Mouse (Mus musculus) liver, embryonic 13.5 days (tissue): ENCODE results near the gene Dlg2. TPM values are rescaled to one million over a fixed set of nuclear protein-coding genes. Genes with fewer than 3 reads are reported as not detected.

Experiments
- ATAC-seq: fragments of 200-750 bp; cut with Nextera tagmentation; 2 replicates; pipeline ENCODE4 v1.8.0; 2017; ENCODE audit warnings: low read depth, mild to moderate bottlenecking, moderate number of reproducible peaks, moderate library complexity
- DNase-seq: peaks from one replicate; pipeline ENCODE4 v3.0.0; 2022
- H3K27ac ChIP-seq: fragments of 300-500 bp; sonication (generic); 2 replicates; pipeline ENCODE4 v1.5.1; 2015; ENCODE audit warnings: moderate library complexity, mild to moderate bottlenecking, inconsistent platforms
- H3K27me3 ChIP-seq: fragments of 300-500 bp; sonication (generic); 2 replicates; pipeline ENCODE4 v1.6.1; 2015; ENCODE audit warnings: mild to moderate bottlenecking, inconsistent platforms
- H3K36me3 ChIP-seq: fragments of 300-500 bp; sonication (generic); 2 replicates; pipeline ENCODE4 v1.6.1; 2015; ENCODE audit warnings: mild to moderate bottlenecking, inconsistent platforms
- H3K4me1 ChIP-seq: fragments of 300-500 bp; sonication (generic); replicated peaks from 2 replicates; pipeline ENCODE4 v1.6.1; 2015; ENCODE audit warnings: inconsistent platforms
- H3K4me2 ChIP-seq: fragments of 300-500 bp; sonication (generic); 2 replicates; pipeline ENCODE4 v1.6.1; 2015; ENCODE audit warnings: inconsistent platforms, mild to moderate bottlenecking, moderate library complexity
- H3K4me3 ChIP-seq: fragments of 300-500 bp; sonication (generic); replicated peaks from 2 replicates; pipeline ENCODE4 v1.5.1; 2015; ENCODE audit warnings: mild to moderate bottlenecking, inconsistent platforms
- H3K9ac ChIP-seq: fragments of 300-500 bp; sonication (generic); 2 replicates; pipeline ENCODE4 v1.6.1; 2015; ENCODE audit warnings: mild to moderate bottlenecking, inconsistent platforms
- H3K9me3 ChIP-seq: fragments of 300-500 bp; sonication (generic); replicated peaks from 2 replicates; pipeline ENCODE4 v1.6.1; 2016; ENCODE audit warnings: inconsistent platforms
- WGBS: fragments of 180-500 bp; shearing (Covaris S2); methylation state at CpG from one replicate; pipeline ENCODE4 v1.1.7; 2015; ENCODE audit not compliant: insufficient replicate concordance; 5-methylcytosine and 5-hydroxymethylcytosine counted together
- polyA plus RNA-seq: library from polyadenylated mRNA; unstranded; fragments of >200 nt; fragmentation: Nextera tagmentation; extraction: Ambion mirVana; gene quantifications from 2 replicates; pipeline ENCODE4 v1.2.1, GENCODE M21; 2015

The Dlg2 gene
- polyA plus RNA-seq, 1 experiment from 2014 or later: 0.52 TPM

DNA sequence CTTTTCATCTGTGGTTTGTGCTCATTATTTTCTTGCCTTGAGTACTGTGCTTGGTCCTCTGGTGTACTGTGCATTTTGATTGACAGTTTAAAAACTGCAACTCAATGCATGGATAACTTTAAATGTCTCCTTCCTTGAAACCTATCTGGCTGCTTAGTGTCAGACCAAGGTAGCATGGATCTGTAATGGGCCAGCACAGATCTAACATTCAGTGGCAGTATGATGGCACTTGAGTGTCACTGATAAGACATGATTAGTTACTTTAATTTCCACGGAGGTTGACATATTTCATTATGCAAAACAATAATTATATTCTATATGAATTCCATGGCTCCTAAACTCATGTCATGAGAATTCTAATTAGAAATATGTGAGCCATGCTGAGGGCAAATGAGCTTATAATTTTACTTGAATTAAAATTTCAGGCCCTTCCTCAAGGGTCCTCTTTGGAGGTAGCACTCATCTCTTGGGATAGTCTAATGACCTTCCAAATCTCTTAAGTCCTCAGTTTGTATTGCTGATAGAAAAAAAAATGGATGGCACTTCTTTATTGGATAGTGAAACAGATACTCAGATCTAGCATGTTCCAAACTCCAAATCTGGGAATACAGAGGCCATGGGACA lies 1005.2 kb downstream of the Dlg2 start:
- no peak overlapping the region for H3K4me2 ChIP-seq
- H3K27me3 ChIP-seq: no peaks in the 10 kb centered on the region
- WGBS: 54% methylated on average over 1 of the region's 1 CpGs
- no peaks in the 10 kb centered on the region for H3K36me3 ChIP-seq
- H3K9me3 ChIP-seq: no peaks in the 10 kb centered on the region
- no peak overlapping the region for H3K27ac ChIP-seq
- no peak overlapping the region for H3K9ac ChIP-seq
- H3K4me1 ChIP-seq: no peaks in the 10 kb centered on the region
- DNase-seq (no peak), ATAC-seq (no peak)
- no peak overlapping the region for H3K4me3 ChIP-seq

DNA sequence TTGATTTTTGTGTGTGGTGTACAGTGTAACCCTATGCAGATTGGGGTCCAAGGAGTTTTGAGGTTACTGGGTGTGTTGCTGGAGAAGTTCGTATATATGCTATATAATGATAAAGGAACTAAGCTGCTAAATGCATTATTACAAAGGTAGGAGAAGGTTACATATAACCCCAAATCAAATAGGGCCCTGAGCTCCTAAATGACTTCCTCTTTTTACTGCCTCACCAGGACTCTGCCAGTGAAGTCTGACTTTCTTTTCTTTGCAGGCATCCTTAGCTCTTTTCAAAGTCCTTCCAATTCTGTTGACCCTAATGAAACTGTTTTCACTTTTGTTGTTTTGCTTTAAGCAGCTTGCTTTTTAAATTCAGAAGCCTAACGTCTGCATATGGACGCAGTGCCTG lies 1016.8 kb downstream of the Dlg2 start:
- Histone ChIP-seq H3K4me3 (no peak overlapping the region), H3K4me2 (no peak overlapping the region), H3K27ac (no peak overlapping the region), H3K27me3 (no peaks in the 10 kb centered on the region), H3K4me1 (no peaks in the 10 kb centered on the region), H3K36me3 (no peaks in the 10 kb centered on the region), H3K9ac (no peak overlapping the region), H3K9me3 (no peaks in the 10 kb centered on the region)
- WGBS: 48% methylated on average over 3 of the region's 3 CpGs
- DNase-seq (no peak), ATAC-seq (no peak)

DNA sequence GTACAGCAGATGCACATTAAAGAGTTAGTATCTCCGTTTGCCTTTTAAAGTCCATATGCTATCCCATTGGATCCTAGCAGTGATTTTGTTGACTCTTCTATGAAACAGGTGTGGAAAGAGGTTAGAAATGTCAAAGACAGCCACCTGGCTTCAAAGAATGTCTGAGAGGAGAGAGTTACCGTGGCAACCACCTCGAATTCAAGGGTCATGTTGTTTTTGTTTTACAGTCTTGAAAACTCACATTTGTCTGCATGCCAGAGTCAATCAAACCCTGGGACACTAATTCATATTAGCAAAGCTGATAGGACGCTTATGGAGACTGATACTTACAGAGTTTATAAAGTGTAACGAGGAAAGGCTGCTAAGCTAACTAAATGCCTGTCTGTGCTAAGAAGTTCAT lies 1019.1 kb downstream of the Dlg2 start:
- Histone ChIP-seq H3K4me3 (no peak overlapping the region), H3K27ac (no peak overlapping the region), H3K4me1 (no peaks in the 10 kb centered on the region), H3K9me3 (no peaks in the 10 kb centered on the region), H3K4me2 (no peak overlapping the region), H3K9ac (no peak overlapping the region), H3K36me3 (no peaks in the 10 kb centered on the region), H3K27me3 (no peaks in the 10 kb centered on the region)
- ATAC-seq (no peak), DNase-seq (no peak)
- WGBS: 60% methylated on average over 5 of the region's 5 CpGs

DNA sequence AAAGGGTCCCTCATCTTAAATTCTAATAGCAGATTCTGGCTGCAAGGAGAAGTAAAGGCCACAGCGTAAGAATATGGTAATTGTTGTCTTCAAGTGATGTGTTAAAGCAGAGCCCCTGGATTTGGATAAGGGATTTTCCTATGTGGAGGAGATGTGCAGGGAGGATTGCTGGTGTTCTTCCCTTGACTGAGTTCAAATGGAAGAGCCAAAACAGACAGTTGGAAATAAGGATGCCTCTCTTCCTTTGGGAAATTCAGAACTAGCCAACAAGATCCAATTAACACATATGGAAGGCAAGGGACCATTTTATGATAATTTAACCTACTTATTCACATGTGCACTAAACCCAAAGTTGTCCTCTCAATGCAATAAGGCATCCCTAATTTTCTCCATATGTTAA lies 1034.6 kb downstream of the Dlg2 start:
- DNase-seq (no peak), ATAC-seq (no peak)
- H3K9ac ChIP-seq: no peak overlapping the region
- no peaks in the 10 kb centered on the region for H3K9me3 ChIP-seq
- no peak overlapping the region for H3K4me3 ChIP-seq
- H3K27ac ChIP-seq: no peak overlapping the region
- H3K4me1 ChIP-seq: no peaks in the 10 kb centered on the region
- H3K27me3 ChIP-seq: no peaks in the 10 kb centered on the region
- no peaks in the 10 kb centered on the region for H3K36me3 ChIP-seq
- H3K4me2 ChIP-seq: no peak overlapping the region
- WGBS: 67% methylated on average over 1 of the region's 1 CpGs

GRCm38 (mm10) chr7:91514445-91514844 lies 1038.0 kb downstream of the Dlg2 start:
- no peak overlapping the region for H3K4me2 ChIP-seq
- no peaks in the 10 kb centered on the region for H3K36me3 ChIP-seq
- no peak for ATAC-seq
- H3K4me3 ChIP-seq: no peak overlapping the region
- WGBS: 60% methylated on average over 3 of the region's 3 CpGs
- H3K27me3 ChIP-seq: no peaks in the 10 kb centered on the region
- no peak overlapping the region for H3K9ac ChIP-seq
- H3K4me1 ChIP-seq: no peaks in the 10 kb centered on the region
- H3K27ac ChIP-seq: no peak overlapping the region
- H3K9me3 ChIP-seq: no peaks in the 10 kb centered on the region
- DNase-seq: no peak

GRCm38 (mm10) chr7:91516225-91516624 lies 1039.8 kb downstream of the Dlg2 start:
- no peak for DNase-seq
- no peaks in the 10 kb centered on the region for H3K9me3 ChIP-seq
- WGBS: 53% methylated on average over 3 of the region's 3 CpGs
- no peaks in the 10 kb centered on the region for H3K4me1 ChIP-seq
- ATAC-seq: no peak
- no peaks in the 10 kb centered on the region for H3K36me3 ChIP-seq
- no peak overlapping the region for H3K9ac ChIP-seq
- H3K4me2 ChIP-seq: no peak overlapping the region
- H3K27ac ChIP-seq: no peak overlapping the region
- no peak overlapping the region for H3K4me3 ChIP-seq
- H3K27me3 ChIP-seq: no peaks in the 10 kb centered on the region

DNA sequence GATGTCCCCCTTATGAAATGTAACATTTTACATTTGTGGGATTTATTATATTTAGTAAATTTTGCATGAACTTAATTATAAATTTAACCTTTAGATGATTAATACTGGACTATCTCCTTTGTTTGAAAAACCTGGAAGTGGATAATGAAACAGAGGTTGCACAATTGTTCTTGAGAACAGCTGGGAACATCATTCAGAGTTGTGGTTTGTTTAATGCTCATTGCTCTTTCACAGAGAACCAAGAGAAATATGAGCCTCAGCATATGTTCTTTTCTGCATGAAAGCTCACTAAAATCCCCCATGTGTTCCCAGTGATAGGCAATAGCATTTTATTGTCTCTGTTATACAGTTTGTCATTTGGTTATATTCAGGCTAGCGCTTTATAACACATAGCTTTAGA lies 1049.4 kb downstream of the Dlg2 start:
- ATAC-seq: no peak
- no peak for DNase-seq
- H3K27me3 ChIP-seq: no peaks in the 10 kb centered on the region
- no peak overlapping the region for H3K9ac ChIP-seq
- H3K27ac ChIP-seq: no peak overlapping the region
- H3K4me1 ChIP-seq: no peaks in the 10 kb centered on the region
- H3K4me2 ChIP-seq: no peak overlapping the region
- H3K36me3 ChIP-seq: no peaks in the 10 kb centered on the region
- no peak overlapping the region for H3K4me3 ChIP-seq
- WGBS: 81% methylated on average over 1 of the region's 1 CpGs
- no peaks in the 10 kb centered on the region for H3K9me3 ChIP-seq

DNA sequence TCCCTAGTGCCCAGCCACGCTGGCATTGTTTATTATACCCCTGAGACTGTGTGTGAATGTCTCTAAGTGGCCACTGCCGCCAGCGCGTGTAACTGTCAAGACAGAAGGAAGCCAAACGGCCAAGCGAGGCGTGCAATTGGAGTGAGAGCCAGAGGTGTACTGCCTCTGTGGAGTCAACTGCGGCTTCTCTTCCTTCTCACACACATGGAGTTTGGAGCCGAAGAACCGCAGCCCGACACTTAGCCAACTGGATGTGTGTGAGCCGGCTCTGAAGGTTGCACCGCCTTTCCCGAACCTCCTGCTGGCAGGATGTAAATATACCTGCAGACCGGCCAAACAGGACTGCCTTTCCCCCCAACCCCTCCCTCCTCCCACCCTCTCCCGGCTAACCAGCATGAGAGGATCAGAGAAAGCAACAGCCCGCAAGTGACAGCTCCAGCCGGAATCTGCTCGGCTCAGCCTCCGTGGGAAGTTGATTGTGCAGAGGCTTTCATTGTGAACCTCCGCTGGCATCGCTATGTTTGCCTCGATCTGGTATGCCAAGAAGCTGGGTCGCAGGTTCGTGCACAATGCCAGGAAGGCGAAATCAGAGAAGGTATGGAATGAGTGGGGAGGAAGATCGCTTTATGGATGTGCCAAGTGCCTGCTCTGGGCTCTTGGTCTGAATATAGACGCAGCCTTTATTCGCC lies 1066.3 kb downstream of the Dlg2 start:
- Histone ChIP-seq H3K4me2 (peak overlapping the region; percentile 51), H3K9me3 (no peaks in the 10 kb centered on the region), H3K4me1 (no peaks in the 10 kb centered on the region), H3K27ac (no peak overlapping the region), H3K9ac (no peak overlapping the region), H3K27me3 (peaks cover 10% of the 10 kb centered on the region), H3K4me3 (peak overlapping the region; percentile 33), H3K36me3 (no peaks in the 10 kb centered on the region)
- DNase-seq (no peak), ATAC-seq (no peak)
- 3% methylated on average over 29 of the region's 29 CpGs for WGBS

- peaks cover 10% of the 10 kb centered on the region for H3K27me3 ChIP-seq
- H3K4me2 ChIP-seq: peak overlapping the region; percentile 51
- no peaks in the 10 kb centered on the region for H3K36me3 ChIP-seq
- no peaks in the 10 kb centered on the region for H3K4me1 ChIP-seq
- DNase-seq: no peak
- WGBS: 30% methylated on average over 4 of the region's 4 CpGs
- peak overlapping the region; percentile 33 for H3K4me3 ChIP-seq
- H3K27ac ChIP-seq: no peak overlapping the region
- ATAC-seq: no peak
- H3K9me3 ChIP-seq: no peaks in the 10 kb centered on the region
- no peak overlapping the region for H3K9ac ChIP-seq
Measured at GRCm38 (mm10) chr7:91543286-91543650, 1066.8 kb downstream of the Dlg2 start.

DNA sequence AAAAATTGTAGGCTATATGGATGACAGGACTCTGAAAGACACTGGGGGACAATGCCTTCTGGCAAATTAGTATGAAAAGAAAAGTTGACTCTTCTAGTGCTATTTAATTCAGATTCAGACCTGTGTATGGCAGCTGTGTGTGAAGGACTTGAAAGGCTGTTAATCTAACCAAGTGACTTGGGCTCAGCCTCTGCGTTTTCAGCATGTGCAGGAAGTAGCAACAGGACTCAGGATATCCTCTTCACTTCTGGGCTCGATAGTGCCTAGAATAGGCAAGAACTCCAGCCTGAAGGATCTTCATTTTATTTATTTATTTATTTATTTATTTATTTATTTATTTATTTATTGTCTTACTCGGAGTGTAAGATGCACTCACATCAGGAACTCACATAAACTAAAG lies 1068.1 kb downstream of the Dlg2 start:
- peaks cover 10% of the 10 kb centered on the region for H3K27me3 ChIP-seq
- H3K36me3 ChIP-seq: no peaks in the 10 kb centered on the region
- H3K9ac ChIP-seq: no peak overlapping the region
- H3K4me1 ChIP-seq: 0 out of 2 replicates have a peak, but pooled peaks cover 3% of the 10 kb centered on the region
- ATAC-seq: no peak
- no peak for DNase-seq
- H3K4me3 ChIP-seq: no peak overlapping the region
- H3K27ac ChIP-seq: no peak overlapping the region
- H3K9me3 ChIP-seq: no peaks in the 10 kb centered on the region
- H3K4me2 ChIP-seq: no peak overlapping the region
- 14% methylated on average over 3 of the region's 3 CpGs for WGBS

GRCm38 (mm10) chr7:91548796-91549195 lies 1072.3 kb downstream of the Dlg2 start:
- 18% methylated on average over 1 of the region's 1 CpGs for WGBS
- Histone ChIP-seq H3K36me3 (no peaks in the 10 kb centered on the region), H3K9me3 (no peaks in the 10 kb centered on the region), H3K4me1 (0 out of 2 replicates have a peak, but pooled peaks cover 3% of the 10 kb centered on the region), H3K9ac (no peak overlapping the region), H3K27me3 (no peaks in the 10 kb centered on the region), H3K27ac (no peak overlapping the region), H3K4me2 (no peak overlapping the region), H3K4me3 (no peak overlapping the region)
- ATAC-seq: peak; percentile 55; the same call in 1 of the 2 replicates
- DNase-seq: no peak

GRCm38 (mm10) chr7:91557582-91557981 lies 1081.1 kb downstream of the Dlg2 start:
- Histone ChIP-seq H3K36me3 (no peaks in the 10 kb centered on the region), H3K4me3 (no peak overlapping the region), H3K9ac (no peak overlapping the region), H3K27me3 (no peaks in the 10 kb centered on the region), H3K4me2 (no peak overlapping the region), H3K4me1 (no peaks in the 10 kb centered on the region), H3K27ac (no peak overlapping the region), H3K9me3 (no peaks in the 10 kb centered on the region)
- DNase-seq (no peak), ATAC-seq (no peak)
